Mouse (Mus musculus) testis, adult 2 months (tissue): ENCODE data around the gene Pbp2. TPM values are rescaled to one million over a fixed set of nuclear protein-coding genes. Genes with fewer than 3 reads are reported as not detected.

Experiments used
- H3K27ac ChIP-seq: fragments of 200-500 bp; 2 replicates; pipeline ENCODE4 v1.5.1; 2012; ENCODE audit warnings: low read depth, low read length; ENCODE audit not compliant: control insufficient read depth, insufficient read depth
- H3K27me3 ChIP-seq: fragments of 200-500 bp; 2 replicates; pipeline ENCODE4 v1.6.1; 2012; ENCODE audit warnings: mild to moderate bottlenecking, low read length, moderate library complexity; ENCODE audit not compliant: control insufficient read depth, insufficient read depth
- H3K36me3 ChIP-seq: fragments of 200-500 bp; 2 replicates; pipeline ENCODE4 v1.6.1; 2012; ENCODE audit warnings: mild to moderate bottlenecking, low read length; ENCODE audit not compliant: control insufficient read depth, insufficient read depth
- H3K4me1 ChIP-seq: fragments of 200-500 bp; 2 replicates; pipeline ENCODE4 v1.6.1; 2012; ENCODE audit warnings: low read length; ENCODE audit not compliant: control insufficient read depth, insufficient read depth
- H3K4me3 ChIP-seq: fragments of 200-500 bp; 2 replicates; pipeline ENCODE4 v1.5.1; 2012; ENCODE audit warnings: low read depth, mild to moderate bottlenecking, low read length, moderate library complexity, mixed read lengths; ENCODE audit not compliant: control insufficient read depth
- CTCF ChIP-seq: fragments of 200-500 bp; IDR thresholded peaks from 2 replicates; pipeline ENCODE4 v1.5.1; 2012; ENCODE audit warnings: low read depth, mild to moderate bottlenecking, inconsistent platforms, low read length, moderate library complexity; ENCODE audit not compliant: control insufficient read depth, insufficient read depth, insufficient replicate concordance
- POLR2A ChIP-seq: fragments of 200-500 bp; IDR thresholded peaks from 2 replicates; pipeline ENCODE4 v1.6.1; 2012; ENCODE audit warnings: low read depth, mild to moderate bottlenecking, inconsistent platforms, low read length, moderate library complexity; ENCODE audit not compliant: control insufficient read depth
- polyA plus RNA-seq: library from polyadenylated mRNA; depleted of rRNA; stranded (reverse); fragments of >200 nt; gene quantifications from 2 replicates; pipeline ENCODE4 v1.2.3, GENCODE M21; 2012

Pbp2 gene
- polyA plus RNA-seq, 1 experiment = 235 TPM

DNA sequence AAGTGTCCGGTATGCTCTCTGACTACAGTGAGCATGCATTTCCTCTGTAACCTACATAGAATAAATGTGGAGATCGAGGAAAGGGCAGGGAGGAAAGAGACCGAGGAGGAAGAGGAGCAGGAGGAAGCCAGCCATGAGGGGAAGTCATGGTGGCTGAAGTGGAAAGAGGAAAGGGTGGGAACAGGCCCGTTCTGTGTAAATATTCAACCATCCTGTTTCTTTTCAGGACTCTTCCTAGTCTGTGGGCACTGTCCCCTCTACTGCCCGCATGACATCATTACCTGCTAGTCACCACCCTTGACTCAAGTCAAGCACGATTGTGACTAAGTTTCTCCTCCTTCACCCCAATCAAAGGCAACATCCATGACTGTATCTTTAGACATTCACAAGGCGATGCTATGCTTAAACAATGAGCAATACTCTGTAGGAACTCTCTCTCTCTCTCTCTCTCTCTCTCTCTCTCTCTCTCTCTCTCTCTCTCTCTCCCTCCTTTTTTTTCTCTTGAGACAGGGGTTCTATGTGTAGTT is 11.1 kb downstream of the Pbp2 start:
- no peaks in the 10 kb centered on the region for H3K36me3 ChIP-seq
- peaks cover 7% of the 10 kb centered on the region; the same call in 1 of the 2 replicates for H3K4me1 ChIP-seq
- H3K27me3 ChIP-seq = no peaks in the 10 kb centered on the region
- H3K27ac ChIP-seq = no peak overlapping the region
- no peak overlapping the region for H3K4me3 ChIP-seq
- TF ChIP-seq CTCF = no peak
- no peak for TF ChIP-seq POLR2A

- peaks cover 7% of the 10 kb centered on the region; the same call in 1 of the 2 replicates for H3K4me1 ChIP-seq
Measured at GRCm38 (mm10) chr6:135297570-135297969, 12.6 kb downstream of the Pbp2 start.

GRCm38 (mm10) chr6:135296267-135296666 is 13.9 kb downstream of the Pbp2 start:
- Histone ChIP-seq H3K36me3 (no peaks in the 10 kb centered on the region), H3K27me3 (no peaks in the 10 kb centered on the region), H3K27ac (no peak overlapping the region), H3K4me3 (no peak overlapping the region), H3K4me1 (peaks cover 7% of the 10 kb centered on the region; the same call in 1 of the 2 replicates)
- TF ChIP-seq CTCF (no peak), POLR2A (no peak)

More at GRCm38 (mm10) chr6:135297570-135297969, 12.6 kb downstream of the Pbp2 start:
- TF ChIP-seq CTCF (no peak), POLR2A (no peak)
- no peaks in the 10 kb centered on the region for H3K36me3 ChIP-seq
- H3K27me3 ChIP-seq = no peaks in the 10 kb centered on the region
- no peak overlapping the region for H3K4me3 ChIP-seq
- H3K27ac ChIP-seq = no peak overlapping the region

DNA sequence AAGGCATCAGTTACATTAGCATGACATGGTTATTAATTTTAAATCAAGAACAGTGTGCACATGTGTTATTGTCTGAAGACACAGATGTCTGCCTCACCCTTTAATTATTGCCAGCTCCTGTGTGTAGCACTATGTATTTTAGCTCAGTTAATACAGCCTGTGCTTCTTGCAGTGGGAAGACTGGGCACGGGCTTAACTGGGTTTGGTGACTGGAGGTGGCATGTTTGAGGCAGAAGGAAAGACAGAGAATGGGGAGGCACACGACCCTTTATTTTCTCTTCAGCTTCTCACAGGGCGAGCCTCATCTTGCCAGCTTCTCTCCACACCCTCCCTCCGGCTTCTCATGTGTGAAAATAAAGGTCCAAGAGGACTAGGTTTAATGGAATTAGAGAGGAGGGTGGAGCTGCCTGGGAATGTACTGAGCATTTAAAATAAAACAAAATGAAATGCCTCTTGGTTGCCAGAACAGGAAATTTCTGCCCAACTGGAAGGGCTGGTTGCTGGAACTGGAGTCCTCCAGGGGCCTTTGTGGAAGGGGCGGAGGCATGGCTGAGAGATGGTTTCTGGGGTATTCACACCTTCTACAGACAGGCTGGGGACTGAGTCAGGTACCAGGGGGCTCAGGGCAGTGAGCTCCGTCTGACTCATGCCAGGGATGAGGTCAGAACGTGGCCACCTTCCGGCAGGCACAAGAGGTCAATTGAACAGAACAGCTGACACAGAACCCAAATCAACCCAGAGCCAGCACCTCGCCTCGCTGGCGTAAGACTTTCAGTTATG is 14.9 kb downstream of the Pbp2 start:
- no peak overlapping the region for H3K27ac ChIP-seq
- H3K36me3 ChIP-seq = no peaks in the 10 kb centered on the region
- no peak overlapping the region for H3K4me3 ChIP-seq
- TF ChIP-seq CTCF = no peak
- TF ChIP-seq POLR2A = no peak
- no peaks in the 10 kb centered on the region for H3K27me3 ChIP-seq
- peaks cover 7% of the 10 kb centered on the region; the same call in 1 of the 2 replicates for H3K4me1 ChIP-seq

- H3K36me3 ChIP-seq = no peaks in the 10 kb centered on the region
- H3K4me3 ChIP-seq = no peak overlapping the region
- H3K4me1 ChIP-seq = peaks cover 7% of the 10 kb centered on the region; the same call in 1 of the 2 replicates
- TF ChIP-seq POLR2A = no peak
- H3K27ac ChIP-seq = no peak overlapping the region
- H3K27me3 ChIP-seq = no peaks in the 10 kb centered on the region
Measured at GRCm38 (mm10) chr6:135294150-135294549, 16.1 kb downstream of the Pbp2 start.

- Histone ChIP-seq H3K36me3 (no peaks in the 10 kb centered on the region), H3K27me3 (no peaks in the 10 kb centered on the region), H3K27ac (no peak overlapping the region), H3K4me1 (peaks cover 7% of the 10 kb centered on the region; the same call in 1 of the 2 replicates), H3K4me3 (no peak overlapping the region)
- TF ChIP-seq CTCF = no peak
- TF ChIP-seq POLR2A = no peak
Measured at GRCm38 (mm10) chr6:135292391-135292790, 17.8 kb downstream of the Pbp2 start.

GRCm38 (mm10) chr6:135279856-135280255 is 30.3 kb downstream of the Pbp2 start:
- no peaks in the 10 kb centered on the region for H3K36me3 ChIP-seq
- no peaks in the 10 kb centered on the region for H3K27me3 ChIP-seq
- no peak overlapping the region for H3K4me3 ChIP-seq
- no peak for TF ChIP-seq CTCF
- TF ChIP-seq POLR2A = no peak
- H3K27ac ChIP-seq = no peak overlapping the region
- no peaks in the 10 kb centered on the region for H3K4me1 ChIP-seq

DNA sequence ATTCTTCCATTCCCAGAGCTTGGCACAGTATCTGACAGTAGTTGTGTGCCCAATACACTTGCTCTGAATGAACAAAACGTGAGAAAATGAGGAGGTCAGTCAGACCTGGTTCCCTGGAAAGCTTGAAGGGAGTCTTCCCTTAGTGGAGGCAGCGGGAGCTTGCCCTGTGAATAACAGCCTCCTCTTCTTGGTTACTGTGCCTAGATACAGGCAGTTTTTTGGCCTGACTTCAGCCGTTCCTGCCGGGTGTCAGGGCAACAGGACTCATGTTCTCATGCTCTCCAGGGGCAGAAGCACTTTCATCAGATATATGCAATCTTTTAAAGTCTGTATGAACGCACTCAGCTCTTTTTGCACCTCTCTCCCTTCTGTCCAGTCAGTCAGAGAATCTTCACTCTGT is 30.9 kb downstream of the Pbp2 start:
- Histone ChIP-seq H3K27me3 (no peaks in the 10 kb centered on the region), H3K27ac (no peak overlapping the region), H3K4me1 (no peaks in the 10 kb centered on the region), H3K4me3 (no peak overlapping the region), H3K36me3 (no peaks in the 10 kb centered on the region)
- TF ChIP-seq CTCF (no peak), POLR2A (no peak)
